Mouse (Mus musculus) layer of hippocampus, adult 11-12 months (tissue): Measurements from ENCODE around the gene Gli1.
A peak's percentile ranks its signal among the peaks of the same experiment; 100 is the strongest.

Source experiments
- DNase-seq: peaks from one replicate; pipeline ENCODE4 v3.0.0; 2022; ENCODE audit warnings: low spot score

Gli1 gene

DNA sequence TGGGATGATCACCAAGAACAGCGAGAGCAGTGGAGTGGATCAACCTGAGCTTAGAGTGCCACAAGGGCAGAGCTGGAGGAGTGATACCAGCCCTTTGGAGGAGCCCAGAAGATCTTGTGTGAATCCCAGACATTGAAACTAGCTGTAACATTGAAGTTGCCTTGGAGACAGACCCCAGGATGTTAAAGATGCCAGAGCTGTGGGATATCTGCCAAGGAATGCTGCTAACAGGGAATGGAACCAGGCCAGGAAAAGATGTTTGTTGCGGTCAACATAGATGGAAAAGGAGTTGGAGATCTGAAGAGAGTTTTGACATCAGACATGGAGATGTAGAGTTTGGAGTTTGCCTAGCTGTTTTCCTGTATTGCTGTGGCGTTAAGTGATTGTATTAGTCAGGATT is 4.4 kb upstream of the Gli1 start:
- DNase-seq, result no peak

GRCm38 (mm10) chr10:127343029-127343428 is 1.3 kb upstream of the Gli1 start:
- DNase-seq, result no peak

- no peak for DNase-seq
These were observed 449 bp downstream of the Gli1 start for GRCm38 (mm10) chr10:127341360-127341690.

- no peak for DNase-seq
These were observed 1.0 kb downstream of the Gli1 start for GRCm38 (mm10) chr10:127340577-127341359.

DNA sequence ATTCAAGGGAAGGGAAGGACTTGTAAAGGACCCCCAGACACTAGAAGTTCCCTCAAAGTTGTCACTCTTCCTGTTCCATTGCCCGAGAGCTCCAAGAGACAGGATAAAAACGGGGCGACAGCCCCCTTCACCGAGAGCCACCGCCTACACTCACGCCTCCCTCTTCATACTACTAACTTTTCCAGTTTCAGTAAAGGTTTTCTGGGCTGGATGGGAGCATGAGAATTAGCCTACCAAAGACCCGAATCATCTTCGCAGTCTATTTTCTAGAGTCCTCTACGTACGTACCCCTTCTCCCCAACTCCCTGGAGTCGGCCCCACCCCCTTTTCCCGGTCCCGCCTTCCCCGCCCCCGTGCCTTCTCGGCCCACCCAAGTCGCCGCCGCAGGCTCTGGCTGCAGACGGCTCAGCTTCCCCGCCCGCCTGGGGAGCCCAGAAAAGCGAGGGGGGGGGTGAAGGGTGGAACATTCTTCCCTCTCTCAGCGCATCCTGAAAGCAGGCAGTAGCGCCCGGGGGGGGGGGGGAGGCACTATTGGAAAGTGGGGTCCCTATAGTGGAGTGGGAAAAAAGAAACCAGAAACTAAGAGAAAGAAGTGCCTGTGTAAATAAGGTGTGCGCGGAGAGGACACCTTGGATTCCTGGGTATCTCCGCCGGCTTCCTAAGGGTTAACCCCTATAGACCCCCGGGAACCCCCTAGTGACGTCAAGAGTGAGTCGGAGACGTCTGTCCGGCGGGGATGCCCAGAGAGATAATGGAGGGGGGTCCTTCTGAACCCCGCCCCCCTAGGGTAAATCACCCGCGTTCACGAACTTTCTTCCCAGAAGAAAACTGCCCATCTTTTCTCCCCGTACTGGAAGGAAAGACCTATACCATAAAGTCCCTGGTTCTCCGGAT is 1.8 kb downstream of the Gli1 start:
- no peak for DNase-seq

GRCm38 (mm10) chr10:127338930-127339682 is 2.7 kb downstream of the Gli1 start:
- peak; percentile 92 for DNase-seq

- no peak for DNase-seq
These were observed 4.2 kb downstream of the Gli1 start for GRCm38 (mm10) chr10:127337536-127338099.

GRCm38 (mm10) chr10:127336952-127337351 is 4.8 kb downstream of the Gli1 start:
- DNase-seq, result no peak

DNA sequence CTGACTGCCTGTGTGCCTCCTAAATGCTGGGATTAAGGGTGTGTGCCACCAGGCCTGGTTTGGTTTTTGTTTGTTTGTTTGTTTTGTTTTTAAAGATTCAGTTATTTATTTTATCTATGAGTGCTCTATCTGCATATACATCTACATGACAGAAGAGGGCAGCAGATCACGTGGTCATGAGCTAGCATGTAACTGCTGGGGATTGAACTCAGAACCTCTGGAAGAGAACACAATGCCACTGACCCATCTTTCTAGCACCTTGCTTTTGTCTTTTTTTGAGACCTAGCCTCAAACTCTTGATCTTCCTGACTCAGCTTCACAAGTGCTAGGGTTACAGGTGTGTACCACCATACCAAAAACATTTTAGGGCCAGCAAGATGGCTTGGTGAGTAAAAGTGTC is 6.5 kb downstream of the Gli1 start:
- DNase-seq, result no peak

DNA sequence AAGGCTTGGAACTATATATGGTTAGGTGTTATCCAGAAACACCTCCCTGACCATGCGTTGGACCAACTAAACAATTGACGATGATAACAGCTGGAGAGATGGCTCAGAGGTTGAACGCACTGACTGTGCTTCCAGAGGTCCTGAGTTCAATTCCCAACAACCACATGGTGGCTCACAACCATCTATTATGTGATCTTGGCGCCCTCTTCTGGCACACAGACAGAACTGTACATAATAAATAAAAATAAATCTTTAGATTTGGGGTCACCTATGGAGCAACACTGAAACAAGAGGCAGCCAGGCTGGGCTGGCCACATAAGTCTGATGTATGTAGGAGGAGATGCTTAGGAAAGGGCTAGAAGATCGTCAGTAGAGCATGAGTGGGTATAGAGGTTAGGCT is 8.6 kb downstream of the Gli1 start:
- no peak for DNase-seq

DNA sequence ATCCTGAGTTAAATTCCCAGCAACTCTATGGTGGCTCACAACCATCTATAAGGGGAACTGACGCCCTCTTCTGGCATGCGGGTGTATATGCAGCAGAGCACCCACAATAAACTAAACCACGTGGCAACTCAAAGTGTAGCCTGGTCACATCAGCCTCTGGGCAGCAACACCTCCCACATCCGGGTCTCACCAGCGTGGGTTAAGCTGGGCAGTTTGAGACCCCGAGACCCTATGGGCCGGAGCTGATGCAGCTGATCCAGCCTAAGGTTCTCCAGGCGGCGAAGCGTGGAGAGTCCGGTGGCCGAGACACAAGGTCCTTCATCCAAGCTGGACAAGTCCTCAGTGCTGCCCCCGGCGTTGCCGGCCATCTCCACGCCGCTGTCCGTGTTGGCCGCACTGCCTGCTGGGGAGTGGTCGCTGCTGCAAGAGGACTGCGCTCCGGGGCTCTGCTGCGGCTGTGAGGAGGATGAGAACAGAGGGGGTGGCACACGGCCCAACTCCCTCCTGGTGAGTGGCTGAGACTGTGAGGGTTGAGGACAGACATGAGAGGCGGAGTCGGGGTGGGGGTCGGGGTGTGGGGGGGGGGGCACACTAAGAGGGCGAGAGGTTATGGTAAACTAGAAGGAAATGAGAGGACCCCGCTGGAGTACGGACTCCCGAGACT is 9.4 kb downstream of the Gli1 start:
- no peak for DNase-seq

GRCm38 (mm10) chr10:127330212-127330611 is 11.6 kb downstream of the Gli1 start:
- no peak for DNase-seq

DNA sequence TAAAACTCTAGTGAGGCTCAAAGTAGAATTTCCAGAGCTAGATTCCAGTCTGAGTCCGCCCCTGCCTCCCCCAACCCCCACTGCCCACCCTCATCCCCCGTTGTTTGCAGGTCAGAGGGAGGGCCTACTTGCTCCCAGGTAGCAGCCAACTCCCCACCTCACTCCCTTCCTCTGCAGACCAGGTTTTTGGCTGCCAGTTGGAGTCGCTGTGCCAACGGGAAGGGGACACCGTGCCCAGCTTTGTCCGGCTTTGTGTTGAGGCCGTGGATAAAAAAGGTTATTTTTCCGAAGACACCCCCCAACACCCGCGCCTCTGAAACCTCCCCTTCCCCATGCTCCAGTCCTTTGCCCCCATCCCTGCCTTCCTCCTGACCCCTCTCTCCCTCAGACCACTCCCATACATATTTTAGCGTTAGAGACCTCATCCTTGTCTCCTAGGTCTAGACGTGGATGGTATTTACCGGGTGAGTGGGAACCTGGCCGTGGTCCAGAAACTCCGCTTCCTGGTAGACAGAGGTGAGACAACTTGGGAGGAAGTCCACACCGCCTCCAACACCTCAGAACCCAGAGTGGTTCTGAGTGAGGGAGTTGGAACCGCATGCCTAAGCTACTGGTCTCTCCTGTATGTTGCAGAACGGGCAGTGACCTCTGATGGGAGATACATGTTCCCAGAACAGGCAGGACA is 14.2 kb downstream of the Gli1 start:
- DNase-seq, result no peak

- no peak for DNase-seq
These were observed 14.9 kb downstream of the Gli1 start for GRCm38 (mm10) chr10:127326828-127327227.

DNA sequence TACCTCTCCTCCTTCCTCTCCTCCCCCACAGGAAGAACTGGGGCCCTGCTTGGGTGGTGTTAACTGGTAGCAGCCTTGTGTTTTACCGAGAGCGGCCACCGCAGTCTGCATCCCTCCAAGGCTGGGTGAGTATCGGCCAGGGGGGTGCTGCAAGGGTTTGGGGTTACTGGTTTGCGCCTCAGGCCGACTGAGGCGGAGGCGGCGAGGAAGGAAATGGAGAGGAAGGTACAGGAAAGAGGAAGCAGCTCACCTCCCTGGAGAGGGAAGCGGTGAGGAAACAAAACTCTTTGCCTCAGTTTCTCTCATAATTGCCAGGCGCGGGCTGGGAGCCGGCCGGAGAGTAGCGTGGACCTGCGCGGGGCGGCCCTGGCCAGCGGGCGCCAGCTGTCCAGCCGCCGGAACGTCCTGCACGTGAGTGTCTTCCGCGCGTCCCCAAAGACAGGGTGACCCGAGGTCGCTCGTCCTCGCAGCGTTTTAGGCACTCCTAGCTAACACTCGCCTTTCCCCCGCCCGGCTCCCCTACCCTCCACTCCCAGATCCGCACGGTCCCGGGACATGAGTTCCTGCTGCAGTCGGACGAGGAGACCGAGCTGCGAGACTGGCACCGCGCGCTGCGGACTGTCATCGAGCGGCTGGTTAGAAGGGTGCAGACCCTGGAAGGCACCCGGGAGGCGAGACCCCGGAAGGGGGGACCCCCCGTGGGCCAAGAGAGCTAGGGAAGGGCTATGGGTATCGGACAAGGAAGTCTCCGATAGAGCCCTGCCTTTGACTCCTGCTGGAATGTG is 15.6 kb downstream of the Gli1 start:
- no peak for DNase-seq

DNA sequence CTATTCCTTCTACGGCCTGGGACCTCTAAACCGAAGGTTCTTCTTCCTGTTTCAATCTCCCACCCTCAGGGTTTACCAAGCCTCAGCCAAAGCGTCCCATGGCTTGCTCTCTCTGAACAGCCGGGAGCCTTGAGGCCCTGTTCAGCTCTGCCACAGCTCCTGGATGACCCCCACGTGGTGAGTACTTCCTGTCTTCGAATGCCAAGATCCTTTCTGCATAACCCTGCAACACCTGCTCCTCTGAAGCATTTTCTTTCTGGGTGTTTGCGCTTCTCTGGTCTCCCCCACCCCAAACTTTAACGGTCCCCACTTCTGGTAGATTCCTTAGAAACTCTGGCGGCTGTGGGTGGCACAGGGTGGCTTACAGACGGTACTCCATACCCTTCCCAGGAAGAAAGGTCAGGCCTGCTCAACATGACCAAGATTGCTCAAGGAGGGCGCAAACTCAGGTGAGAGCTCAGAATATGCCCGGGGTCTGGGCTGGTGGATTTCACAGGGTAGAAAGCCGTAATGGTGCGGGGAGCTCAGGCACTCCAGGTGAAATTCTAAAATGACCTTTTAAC is 16.2 kb downstream of the Gli1 start:
- DNase-seq, result no peak

DNA sequence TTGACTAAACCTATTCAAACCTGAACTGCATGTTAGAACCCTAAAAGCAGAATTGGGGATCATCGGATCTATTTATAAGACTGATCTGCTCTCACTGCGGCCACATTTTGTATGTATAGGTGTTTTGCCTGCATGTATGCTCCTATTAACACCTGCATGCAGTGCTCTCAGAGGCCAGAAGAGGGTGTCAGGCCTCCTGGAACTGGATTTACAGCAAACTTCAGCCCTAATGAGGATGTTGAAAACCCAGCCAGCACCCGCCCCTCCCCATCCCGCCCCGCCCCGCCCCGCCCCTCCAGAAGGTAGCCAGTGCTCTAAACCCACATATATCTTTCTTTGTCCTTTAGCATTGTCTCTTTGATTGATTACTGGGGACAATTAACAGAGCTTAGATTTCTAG is 17.3 kb downstream of the Gli1 start:
- DNase-seq, result no peak

- no peak for DNase-seq
These were observed 18.5 kb downstream of the Gli1 start for GRCm38 (mm10) chr10:127323131-127323855.

DNA sequence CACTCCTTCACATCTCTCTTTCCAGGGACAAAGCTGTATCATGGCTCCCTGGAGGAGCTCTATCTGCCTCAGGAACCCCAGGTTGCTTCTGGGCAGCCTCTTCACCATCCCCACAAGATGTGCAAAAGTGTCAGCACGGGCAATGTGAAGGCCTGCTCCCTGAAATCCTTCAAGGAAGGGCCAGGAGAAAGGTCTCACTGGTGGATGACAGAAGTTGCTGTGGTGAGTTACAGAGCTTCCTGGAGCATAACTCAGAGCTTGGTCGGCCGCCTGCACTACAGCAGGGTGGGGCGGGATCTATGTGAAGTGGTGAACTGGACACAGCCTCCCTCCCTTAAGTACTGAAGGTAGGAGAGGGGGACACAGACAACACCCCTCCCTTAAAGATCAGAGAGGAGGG is 19.1 kb downstream of the Gli1 start:
- no peak for DNase-seq
